Mouse (Mus musculus) neural tube, embryonic 13.5 days (tissue): Measurements from ENCODE around the gene Pex7. TPM values are rescaled to one million over a fixed set of nuclear protein-coding genes. Genes with fewer than 3 reads are reported as not detected.

ENCODE experiments used
- ATAC-seq: fragments of 200-750 bp; cut with Nextera tagmentation; 2 replicates; pipeline ENCODE4 v1.8.0; 2017; ENCODE audit warnings: low read depth, mild to moderate bottlenecking, moderate TSS enrichment, moderate library complexity
- H3K27ac ChIP-seq: fragments of 300-500 bp; sonication (generic); replicated peaks from 2 replicates; pipeline ENCODE4 v1.5.1; 2015; ENCODE audit warnings: moderate library complexity, mild to moderate bottlenecking, inconsistent platforms
- H3K27me3 ChIP-seq: fragments of 300-500 bp; sonication (generic); 2 replicates; pipeline ENCODE4 v1.6.1; 2015; ENCODE audit warnings: mild to moderate bottlenecking, inconsistent platforms
- H3K36me3 ChIP-seq: fragments of 300-500 bp; sonication (generic); 2 replicates; pipeline ENCODE4 v1.6.1; 2015; ENCODE audit warnings: mild to moderate bottlenecking, inconsistent platforms
- H3K4me1 ChIP-seq: fragments of 300-500 bp; sonication (generic); replicated peaks from 2 replicates; pipeline ENCODE4 v1.6.1; 2015; ENCODE audit warnings: inconsistent platforms
- H3K4me2 ChIP-seq: fragments of 300-500 bp; sonication (generic); 2 replicates; pipeline ENCODE4 v1.6.1; 2015; ENCODE audit warnings: inconsistent platforms, mild to moderate bottlenecking, moderate library complexity
- H3K4me3 ChIP-seq: fragments of 300-500 bp; sonication (generic); 2 replicates; pipeline ENCODE4 v1.5.1; 2015; ENCODE audit warnings: mild to moderate bottlenecking, inconsistent platforms
- H3K9ac ChIP-seq: fragments of 300-500 bp; sonication (generic); 2 replicates; pipeline ENCODE4 v1.6.1; 2015; ENCODE audit warnings: moderate library complexity, mild to moderate bottlenecking, inconsistent platforms
- H3K9me3 ChIP-seq: fragments of 300-500 bp; sonication (generic); 2 replicates; pipeline ENCODE4 v1.6.1; 2016; ENCODE audit warnings: inconsistent platforms
- WGBS: fragments of 180-500 bp; shearing (Covaris S2); methylation state at CpG from one replicate; pipeline ENCODE4 v1.1.7; 2015; 5-methylcytosine and 5-hydroxymethylcytosine counted together
- polyA plus RNA-seq: library from polyadenylated mRNA; unstranded; fragments of >200 nt; fragmentation: Nextera tagmentation; extraction: Ambion mirVana; gene quantifications from 2 replicates; pipeline ENCODE4 v1.2.1, GENCODE M21; 2015

Gene Pex7
- polyA plus RNA-seq, 1 experiment from 2014 or later: 33.4 TPM

GRCm38 (mm10) chr10:19853609-19854008 lies 53.9 kb downstream of the Pex7 start:
- H3K9ac ChIP-seq: no peak overlapping the region
- H3K27me3 ChIP-seq: peaks cover 61% of the 10 kb centered on the region
- no peak overlapping the region for H3K27ac ChIP-seq
- peaks cover 33% of the 10 kb centered on the region for H3K4me1 ChIP-seq
- H3K4me2 ChIP-seq: no peak overlapping the region
- H3K36me3 ChIP-seq: no peaks in the 10 kb centered on the region
- ATAC-seq: no peak
- H3K9me3 ChIP-seq: no peaks in the 10 kb centered on the region
- H3K4me3 ChIP-seq: no peak overlapping the region
- 66% methylated on average over 2 of the region's 2 CpGs for WGBS

GRCm38 (mm10) chr10:19852776-19853175 lies 54.7 kb downstream of the Pex7 start:
- no peaks in the 10 kb centered on the region for H3K36me3 ChIP-seq
- H3K4me1 ChIP-seq: peaks cover 33% of the 10 kb centered on the region
- no peak overlapping the region for H3K9ac ChIP-seq
- no peak overlapping the region for H3K4me3 ChIP-seq
- no peak overlapping the region for H3K4me2 ChIP-seq
- H3K27ac ChIP-seq: no peak overlapping the region
- ATAC-seq: no peak
- peaks cover 67% of the 10 kb centered on the region for H3K27me3 ChIP-seq
- no peaks in the 10 kb centered on the region for H3K9me3 ChIP-seq
- WGBS: 22% methylated on average over 6 of the region's 6 CpGs

GRCm38 (mm10) chr10:19850998-19851691 lies 56.3 kb downstream of the Pex7 start, which contains the start of gene Slc35d3:
Gene Slc35d3, minus strand, starts transcription at chr10:19851459.
- H3K27me3 ChIP-seq: peaks cover 81% of the 10 kb centered on the region
- ATAC-seq: peak; percentile 42

DNA sequence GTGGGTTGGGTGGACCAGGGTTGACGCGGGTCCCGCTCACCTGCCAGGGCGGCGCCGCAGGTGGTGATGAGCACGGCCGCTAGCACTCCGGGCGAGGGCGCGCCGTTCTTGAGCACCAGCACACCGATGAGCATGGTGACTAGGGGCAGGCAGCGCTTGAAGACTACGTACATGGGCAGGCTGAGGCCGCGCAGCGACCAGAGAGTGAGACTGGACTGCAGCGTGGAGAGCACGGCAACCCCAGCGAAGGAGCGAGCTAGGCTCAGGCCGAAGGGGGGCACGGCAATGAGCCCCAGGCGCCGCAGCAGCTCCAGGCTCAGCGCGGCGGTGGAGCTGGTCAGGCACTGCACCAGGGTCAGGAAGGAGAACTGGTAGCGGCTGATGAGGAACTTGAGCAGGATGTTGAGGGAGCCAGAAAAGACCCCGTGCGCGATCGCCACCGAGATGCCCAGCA lies 56.9 kb downstream of the Pex7 start:
- Histone ChIP-seq H3K27ac (no peak overlapping the region), H3K27me3 (peaks cover 86% of the 10 kb centered on the region)

More at GRCm38 (mm10) chr10:19850998-19851691, 56.3 kb downstream of the Pex7 start, which contains the start of gene Slc35d3:
- Histone ChIP-seq H3K9ac (peak within 1 kb of the TSS; percentile 67), H3K4me3 (peak within 1 kb of the TSS; percentile 58), H3K36me3 (no peaks in the 10 kb centered on the region), H3K4me2 (peak within 1 kb of the TSS; percentile 99), H3K9me3 (no peaks in the 10 kb centered on the region), H3K4me1 (peaks cover 33% of the 10 kb centered on the region), H3K27ac (no peak within 1 kb of the TSS)
- under 1% methylated on average over 69 of the region's 72 CpGs for WGBS

DNA sequence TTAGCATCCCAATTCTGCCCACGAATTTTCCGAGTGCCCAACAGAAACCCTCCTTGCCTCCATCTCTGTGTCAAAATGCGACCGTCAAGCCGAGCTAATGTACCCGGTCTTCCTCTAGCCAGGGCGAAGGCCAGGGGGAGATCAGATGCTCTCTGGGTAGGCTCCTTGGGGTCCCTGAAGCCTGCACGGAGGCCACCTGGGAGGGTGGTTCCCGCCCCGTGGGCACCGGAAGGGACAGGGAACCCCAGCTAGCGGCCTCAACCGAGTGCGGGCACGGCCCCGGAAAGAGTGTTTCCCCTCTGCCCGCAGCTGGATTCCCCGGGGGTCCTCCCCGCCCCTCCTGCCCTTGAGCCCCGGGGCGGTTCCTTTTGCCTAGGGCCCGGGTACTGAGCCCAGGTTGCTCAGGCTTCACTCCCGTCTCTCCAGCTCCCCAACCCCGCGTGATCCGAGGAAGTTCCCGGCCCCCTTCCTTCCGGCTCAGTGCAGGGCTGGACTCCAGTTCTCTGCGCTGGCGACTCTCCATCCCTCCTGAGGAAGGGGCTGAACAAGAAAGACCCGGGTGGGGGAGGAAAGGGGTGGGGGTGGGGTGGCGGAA lies 57.6 kb downstream of the Pex7 start:
- peak overlapping the region; percentile 99 for H3K4me2 ChIP-seq
- no peaks in the 10 kb centered on the region for H3K36me3 ChIP-seq
- peak; percentile 68 for ATAC-seq
- peaks cover 86% of the 10 kb centered on the region for H3K27me3 ChIP-seq
- no peak overlapping the region for H3K27ac ChIP-seq
- H3K9ac ChIP-seq: peak overlapping the region; percentile 67
- H3K4me3 ChIP-seq: peak overlapping the region; percentile 58
- H3K9me3 ChIP-seq: no peaks in the 10 kb centered on the region
- H3K4me1 ChIP-seq: peaks cover 33% of the 10 kb centered on the region
- WGBS: under 1% methylated on average over 32 of the region's 32 CpGs

More for the DNA sequence above, 56.9 kb downstream of the Pex7 start:
- Histone ChIP-seq H3K9me3 (no peaks in the 10 kb centered on the region), H3K4me3 (peak overlapping the region; percentile 58), H3K4me2 (peak overlapping the region; percentile 99), H3K4me1 (peaks cover 33% of the 10 kb centered on the region), H3K36me3 (no peaks in the 10 kb centered on the region), H3K9ac (peak overlapping the region; percentile 67)
- WGBS: under 1% methylated on average over 36 of the region's 36 CpGs
- peak; percentile 57 for ATAC-seq

DNA sequence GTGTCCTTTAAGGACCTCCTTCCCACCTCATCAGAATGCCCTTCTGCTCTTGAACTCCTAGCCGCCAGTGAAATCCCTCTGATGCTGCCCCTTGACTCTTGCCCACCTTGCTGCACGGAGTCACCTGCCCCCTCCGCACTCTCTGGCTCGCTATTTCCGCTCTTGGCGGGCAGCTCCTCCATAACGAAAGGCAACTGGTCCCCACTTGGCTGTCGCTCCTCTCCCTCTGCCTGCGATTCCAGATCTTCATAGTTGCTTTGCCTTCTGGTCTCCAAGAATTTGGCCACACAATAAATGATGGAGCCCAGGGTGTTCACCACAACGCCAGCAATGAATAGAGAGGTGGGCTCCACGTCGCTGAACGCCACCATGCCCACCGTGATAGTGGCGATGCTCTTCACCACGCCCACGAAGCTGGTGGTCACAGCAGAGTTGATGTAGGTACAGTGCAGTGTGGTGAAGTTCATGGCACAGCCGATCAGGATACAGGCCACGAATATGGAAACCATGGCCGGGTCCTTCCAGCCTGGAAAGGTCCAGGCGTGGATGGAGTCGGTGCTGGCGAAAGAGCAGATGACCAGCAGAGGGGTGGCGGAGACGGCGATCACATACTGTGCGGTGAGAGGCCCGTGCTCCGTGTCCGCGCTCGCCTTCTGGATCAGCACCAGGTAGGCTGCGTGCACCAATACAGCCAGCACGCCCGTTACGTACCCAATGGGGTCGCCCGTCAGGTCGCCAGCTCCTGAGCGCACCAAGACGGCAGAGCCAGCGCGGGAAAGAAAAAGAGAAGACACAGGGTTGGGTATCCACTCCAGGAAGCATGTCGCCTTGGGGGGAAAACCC lies 58.3 kb downstream of the Pex7 start:
- Histone ChIP-seq H3K9ac (no peak overlapping the region), H3K27ac (no peak overlapping the region), H3K4me1 (peaks cover 33% of the 10 kb centered on the region), H3K4me2 (peak overlapping the region; percentile 99), H3K36me3 (no peaks in the 10 kb centered on the region), H3K4me3 (peak overlapping the region; percentile 58), H3K9me3 (no peaks in the 10 kb centered on the region), H3K27me3 (peaks cover 84% of the 10 kb centered on the region)
- ATAC-seq: peak; percentile 6; the same call in 1 of the 2 replicates
- WGBS: 4% methylated on average over 44 of the region's 44 CpGs

- Histone ChIP-seq H3K4me3 (no peak overlapping the region), H3K27ac (no peak overlapping the region), H3K36me3 (no peaks in the 10 kb centered on the region), H3K9me3 (no peaks in the 10 kb centered on the region), H3K9ac (no peak overlapping the region), H3K4me1 (no peaks in the 10 kb centered on the region), H3K4me2 (no peak overlapping the region), H3K27me3 (0 out of 2 replicates have a peak, but pooled peaks cover 3% of the 10 kb centered on the region)
- ATAC-seq: no peak
- 93% methylated on average over 5 of the region's 5 CpGs for WGBS
These were observed 67.7 kb downstream of the Pex7 start for GRCm38 (mm10) chr10:19839836-19840235.

GRCm38 (mm10) chr10:19835887-19836710 lies 71.4 kb downstream of the Pex7 start:
- WGBS: 68% methylated on average over 8 of the region's 8 CpGs
- no peak for ATAC-seq

DNA sequence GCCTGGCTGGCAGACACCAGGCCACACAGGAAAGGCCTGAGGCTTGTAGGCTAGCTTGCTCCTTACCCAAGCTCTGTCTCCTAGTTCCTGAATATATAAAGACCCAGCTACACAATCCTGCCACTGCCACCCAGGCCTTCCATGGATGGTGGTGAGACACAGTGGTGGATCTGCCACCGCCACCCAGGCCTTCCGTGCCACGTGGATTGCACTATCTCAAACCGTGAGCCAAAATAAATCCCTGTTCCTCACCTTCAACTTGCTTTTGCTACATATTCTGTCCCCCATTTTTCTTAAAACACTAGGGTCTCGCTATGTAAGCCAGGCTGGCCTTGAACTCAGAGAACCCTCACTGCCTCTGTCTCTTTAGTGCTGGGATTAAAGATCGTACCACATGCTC lies 73.3 kb downstream of the Pex7 start:
- no peak overlapping the region for H3K27ac ChIP-seq
- H3K4me1 ChIP-seq: no peaks in the 10 kb centered on the region
- no peak overlapping the region for H3K4me2 ChIP-seq
- ATAC-seq: no peak
- H3K4me3 ChIP-seq: no peak overlapping the region
- H3K9ac ChIP-seq: no peak overlapping the region
- WGBS: 97% methylated on average over 6 of the region's 6 CpGs
- H3K27me3 ChIP-seq: no peaks in the 10 kb centered on the region
- H3K36me3 ChIP-seq: no peaks in the 10 kb centered on the region
- H3K9me3 ChIP-seq: no peaks in the 10 kb centered on the region

More at GRCm38 (mm10) chr10:19835887-19836710, 71.4 kb downstream of the Pex7 start:
- H3K4me3 ChIP-seq: no peak overlapping the region
- no peak overlapping the region for H3K9ac ChIP-seq
- H3K27ac ChIP-seq: no peak overlapping the region
- no peaks in the 10 kb centered on the region for H3K36me3 ChIP-seq
- no peaks in the 10 kb centered on the region for H3K4me1 ChIP-seq
- no peak overlapping the region for H3K4me2 ChIP-seq
- H3K27me3 ChIP-seq: no peaks in the 10 kb centered on the region
- H3K9me3 ChIP-seq: no peaks in the 10 kb centered on the region

DNA sequence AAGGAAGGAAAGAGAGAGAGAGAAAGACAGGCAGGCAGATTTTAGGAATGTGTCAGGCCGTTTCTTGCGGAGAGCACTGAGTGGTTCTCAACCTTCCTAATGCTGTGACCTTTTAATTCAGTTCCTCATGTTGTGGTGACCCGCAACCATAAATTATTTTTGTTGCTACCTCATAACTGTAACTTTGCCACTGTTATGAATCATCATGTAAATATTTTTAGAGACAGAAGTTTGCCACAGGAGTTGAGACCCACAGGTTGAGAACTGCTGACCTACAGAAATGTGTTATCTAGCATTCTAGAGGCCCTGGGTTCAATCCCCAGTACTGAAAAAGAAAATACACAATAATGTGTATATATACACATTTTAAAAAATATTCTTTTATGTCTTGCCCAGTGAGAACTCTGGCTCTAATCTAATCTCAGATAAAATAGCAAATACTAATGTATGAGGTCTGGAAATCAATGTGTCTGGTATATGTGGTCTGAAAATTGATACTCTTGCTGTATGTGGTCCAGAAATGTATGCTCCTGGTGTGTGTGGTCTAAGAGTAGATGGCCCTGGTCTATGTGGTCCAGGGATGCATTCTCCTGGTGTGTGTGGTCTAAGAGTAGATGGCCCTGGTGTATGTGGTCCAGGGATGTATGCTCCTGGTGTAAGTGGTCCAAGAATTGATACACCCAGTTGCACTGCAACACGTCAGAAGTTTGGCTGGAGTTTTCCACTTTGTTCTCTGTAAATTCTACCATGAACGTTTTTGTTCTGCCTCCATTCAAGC lies 76.2 kb downstream of the Pex7 start:
- Histone ChIP-seq H3K27ac (no peak overlapping the region), H3K4me1 (no peaks in the 10 kb centered on the region), H3K4me2 (no peak overlapping the region), H3K36me3 (no peaks in the 10 kb centered on the region), H3K9me3 (no peaks in the 10 kb centered on the region), H3K27me3 (no peaks in the 10 kb centered on the region), H3K4me3 (no peak overlapping the region), H3K9ac (no peak overlapping the region)
- ATAC-seq: no peak
- WGBS: 90% methylated on average over 5 of the region's 5 CpGs

DNA sequence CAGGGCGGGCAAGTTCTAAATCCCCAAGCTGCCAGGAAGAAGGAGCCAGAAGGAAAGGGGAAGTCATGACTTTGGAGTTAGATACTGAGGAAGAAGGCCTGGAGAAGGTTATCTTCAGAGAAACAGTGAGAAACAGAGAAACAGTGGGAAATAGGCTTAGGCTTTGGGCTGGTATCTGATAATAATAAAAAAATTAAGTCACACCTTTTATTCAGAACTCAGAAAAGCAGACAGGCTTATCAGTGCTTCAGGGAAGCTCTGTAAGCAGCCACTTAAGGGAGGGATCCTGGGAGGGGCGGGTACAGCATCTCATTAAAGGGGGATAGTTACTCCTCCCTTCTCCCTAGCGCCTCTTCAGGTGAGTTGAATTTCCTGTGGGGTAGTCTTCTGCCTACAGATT lies 86.5 kb downstream of the Pex7 start:
- H3K9me3 ChIP-seq: no peaks in the 10 kb centered on the region
- no peak overlapping the region for H3K4me3 ChIP-seq
- H3K9ac ChIP-seq: no peak overlapping the region
- H3K27me3 ChIP-seq: no peaks in the 10 kb centered on the region
- ATAC-seq: no peak
- 69% methylated on average over 3 of the region's 3 CpGs for WGBS
- H3K36me3 ChIP-seq: no peaks in the 10 kb centered on the region
- H3K4me2 ChIP-seq: no peak overlapping the region
- no peaks in the 10 kb centered on the region for H3K4me1 ChIP-seq
- H3K27ac ChIP-seq: no peak overlapping the region
